ENCODE assay signal across 22 mouse cellular contexts in the genomic region with DNA sequence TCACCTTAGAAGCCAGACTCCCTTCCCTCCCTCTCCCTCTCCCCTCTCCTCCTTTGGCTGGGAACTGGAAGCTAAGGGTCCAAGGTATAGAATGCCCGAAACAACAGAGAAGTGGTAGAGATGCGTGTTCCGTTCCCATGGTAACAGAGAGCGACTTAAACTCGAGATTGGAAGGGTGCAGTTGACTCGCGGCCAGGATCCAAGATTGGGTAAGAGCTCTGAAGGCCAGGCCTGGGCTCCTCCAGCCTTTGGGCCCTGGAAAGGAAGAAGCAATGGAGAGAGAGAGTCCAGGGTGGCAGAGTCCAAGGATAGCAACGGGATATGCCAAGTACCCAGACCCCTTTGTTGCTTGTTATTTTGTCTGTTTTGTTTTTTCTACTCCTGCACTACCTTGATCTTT. TPM values are rescaled to one million over a fixed set of nuclear protein-coding genes. Genes with fewer than 3 reads are reported as not detected.
A peak's percentile ranks its signal among the peaks of the same experiment; 100 is the strongest.
DNase-seq lines count a peak whose midpoint lies in the region; ATAC-seq lines count a peak whose summit lies in the region.
"Had no signal": no experiment of that assay in that cellular context is flagged by ENCODE, and none has a peak within 500 bp of the region (broad histone marks: within the 10 kb centered on the region; RNA-seq: fewer than 3 reads in every experiment).

A gene (plus strand): TSS at position 180 of the 400 bp plus-strand sequence.

- 80% methylated on average over 8 of the region's 8 CpGs for WGBS in forebrain, embryonic 10.5 days
- 69% methylated on average over 8 of the region's 8 CpGs for WGBS in forebrain, embryonic 15.5 days
- WGBS in limb, embryonic 12.5 days: 84% methylated on average over 8 of the region's 8 CpGs
- 80% methylated on average over 8 of the region's 8 CpGs for WGBS in limb, embryonic 10.5 days

- no peaks in the 10 kb centered on the region; the same call in 1 of the 2 replicates for H3K9me3 ChIP-seq in forebrain, embryonic 10.5 days
- no peaks in the 10 kb centered on the region for H3K9me3 ChIP-seq in forebrain, embryonic 15.5 days
- H3K9me3 ChIP-seq in limb, embryonic 12.5 days: no peaks in the 10 kb centered on the region
- H3K9me3 ChIP-seq in limb, embryonic 10.5 days (replicated peaks): no peaks in the 10 kb centered on the region
- H3K9me3 ChIP-seq: hindbrain, embryonic 15.5 days; liver, embryonic 15.5 days; neural tube, embryonic 15.5 days had no signal

- H3K9ac ChIP-seq in forebrain, embryonic 15.5 days (replicated peaks): no peak within 1 kb of the TSS
- H3K9ac ChIP-seq in limb, embryonic 12.5 days (replicated peaks): no peak within 1 kb of the TSS
- H3K9ac ChIP-seq: hindbrain, embryonic 15.5 days; liver, embryonic 15.5 days; neural tube, embryonic 15.5 days had no signal

- H3K4me1 ChIP-seq in forebrain, embryonic 10.5 days: peaks cover 10% of the 10 kb centered on the region
- H3K4me1 ChIP-seq in forebrain, embryonic 15.5 days: peaks cover 10% of the 10 kb centered on the region
- 0 out of 2 replicates have a peak, but pooled peaks cover 11% of the 10 kb centered on the region for H3K4me1 ChIP-seq in limb, embryonic 12.5 days (replicated peaks)
- peaks cover 9% of the 10 kb centered on the region for H3K4me1 ChIP-seq in limb, embryonic 10.5 days
- H3K4me1 ChIP-seq: liver, embryonic 15.5 days had no signal

- no peak within 1 kb of the TSS for H3K4me2 ChIP-seq in forebrain, embryonic 15.5 days (replicated peaks)
- H3K4me2 ChIP-seq in limb, embryonic 12.5 days: no peak within 1 kb of the TSS
- H3K4me2 ChIP-seq: heart, embryonic 11.5 days; hindbrain, embryonic 15.5 days; liver, embryonic 15.5 days; neural tube, embryonic 15.5 days had no signal

- peak within 1 kb of the TSS; percentile 60 for H3K27ac ChIP-seq in forebrain, embryonic 10.5 days
- H3K27ac ChIP-seq in forebrain, embryonic 15.5 days (replicated peaks): no peak within 1 kb of the TSS
- peak within 1 kb of the TSS; percentile 54; the same call in 1 of the 2 replicates for H3K27ac ChIP-seq in limb, embryonic 12.5 days
- H3K27ac ChIP-seq in limb, embryonic 10.5 days: no peak within 1 kb of the TSS; the same call in 1 of the 2 replicates
- H3K27ac ChIP-seq: gastrocnemius, adult 2 months; hindbrain, embryonic 15.5 days; liver, embryonic 15.5 days; neural tube, embryonic 15.5 days had no signal

- no peaks in the 10 kb centered on the region for H3K27me3 ChIP-seq in forebrain, embryonic 10.5 days (ENCODE audit: poor library complexity, severe bottlenecking)
- no peaks in the 10 kb centered on the region for H3K27me3 ChIP-seq in forebrain, embryonic 15.5 days
- H3K27me3 ChIP-seq in limb, embryonic 12.5 days: no peaks in the 10 kb centered on the region
- no peaks in the 10 kb centered on the region for H3K27me3 ChIP-seq in limb, embryonic 10.5 days (ENCODE audit: low read depth, poor library complexity, severe bottlenecking)
- H3K27me3 ChIP-seq: CH12.LX; hindbrain, embryonic 15.5 days; neural tube, embryonic 15.5 days had no signal

- DNase-seq in forebrain, embryonic 10.5 days (ENCODE audit: extremely low spot score, low spot score): no peak
- no peak for DNase-seq in limb, embryonic 10.5 days (ENCODE audit: low spot score)
- DNase-seq in right cerebral cortex, postnatal 4 days: peak; percentile 38
- DNase-seq in right cerebral cortex, postnatal 14 days: no peak
- DNase-seq in testis, postnatal 14 days (ENCODE audit: low spot score): peak; percentile 20
- DNase-seq in kidney, adult 11 months: no peak
- DNase-seq: cerebellum, adult 8-10 months; gastrocnemius, adult 2 months; spleen, adult 18-20 months; thymus, adult 2 months had no signal

- no peak within 1 kb of the TSS for H3K4me3 ChIP-seq in forebrain, embryonic 10.5 days
- no peak within 1 kb of the TSS for H3K4me3 ChIP-seq in forebrain, embryonic 15.5 days
- H3K4me3 ChIP-seq in limb, embryonic 12.5 days (replicated peaks): no peak within 1 kb of the TSS
- H3K4me3 ChIP-seq in limb, embryonic 10.5 days: no peak within 1 kb of the TSS
- H3K4me3 ChIP-seq: gastrocnemius, adult 2 months; hindbrain, embryonic 15.5 days; liver, embryonic 15.5 days; neural tube, embryonic 15.5 days had no signal

- H3K36me3 ChIP-seq in forebrain, embryonic 10.5 days (replicated peaks): no peaks in the 10 kb centered on the region
- H3K36me3 ChIP-seq in forebrain, embryonic 15.5 days: no peaks in the 10 kb centered on the region
- H3K36me3 ChIP-seq in limb, embryonic 12.5 days: no peaks in the 10 kb centered on the region
- no peaks in the 10 kb centered on the region for H3K36me3 ChIP-seq in limb, embryonic 10.5 days
- H3K36me3 ChIP-seq: hindbrain, embryonic 15.5 days; liver, embryonic 15.5 days; neural tube, embryonic 15.5 days had no signal

- ATAC-seq in forebrain, embryonic 15.5 days (replicated peaks): no peak
- ATAC-seq in limb, embryonic 12.5 days (ENCODE audit: insufficient number of reproducible peaks, insufficient read depth, low FRiP score, low TSS enrichment, low read depth): no peak
- ATAC-seq: intestine, embryonic 16.5 days; lung, postnatal 0 days; midbrain, embryonic 16.5 days had no signal

RNA-seq across cellular contexts. Expression of the gene that starts here (rescaled TPM):
- polyA plus RNA-seq in forebrain, embryonic 10.5 days (2016; fragmentation: Nextera tagmentation; extraction: Ambion mirVana): not detected in 2 replicates
- polyA plus RNA-seq in forebrain, embryonic 15.5 days (2015; fragmentation: Nextera tagmentation; extraction: Ambion mirVana): not detected in 2 replicates
- not detected in 2 replicates for polyA plus RNA-seq in limb, embryonic 12.5 days (2016; fragmentation: Nextera tagmentation; extraction: Ambion mirVana)
- not detected in 2 replicates for polyA plus RNA-seq in limb, embryonic 10.5 days (2016; fragmentation: Nextera tagmentation; extraction: Ambion mirVana)
- polyA plus RNA-seq: heart, embryonic 11.5 days; hindbrain, embryonic 15.5 days; intestine, embryonic 16.5 days; large intestine, adult 2 months; limb, embryonic 14.5 days; liver, embryonic 15.5 days; lung, postnatal 0 days; midbrain, embryonic 16.5 days; neural tube, embryonic 15.5 days; thymus, adult 2 months had no signal

Comparison
In these comparisons a context has a peak if more than half of its experiments do, and no peak if none do; other contexts are left out.
1. DNase-seq: peak in right cerebral cortex, postnatal 4 days (single experiment) and testis, postnatal 14 days (single experiment); none in forebrain, embryonic 10.5 days (single experiment), limb, embryonic 10.5 days (single experiment), right cerebral cortex, postnatal 14 days (single experiment) and kidney, adult 11 months (single experiment).
2. H3K27ac ChIP-seq: peak in forebrain, embryonic 10.5 days (single experiment) and limb, embryonic 12.5 days (single experiment); none in forebrain, embryonic 15.5 days (single experiment) and limb, embryonic 10.5 days (single experiment).